ENCODE assay signal across 28 mouse cellular contexts in the genomic region with DNA sequence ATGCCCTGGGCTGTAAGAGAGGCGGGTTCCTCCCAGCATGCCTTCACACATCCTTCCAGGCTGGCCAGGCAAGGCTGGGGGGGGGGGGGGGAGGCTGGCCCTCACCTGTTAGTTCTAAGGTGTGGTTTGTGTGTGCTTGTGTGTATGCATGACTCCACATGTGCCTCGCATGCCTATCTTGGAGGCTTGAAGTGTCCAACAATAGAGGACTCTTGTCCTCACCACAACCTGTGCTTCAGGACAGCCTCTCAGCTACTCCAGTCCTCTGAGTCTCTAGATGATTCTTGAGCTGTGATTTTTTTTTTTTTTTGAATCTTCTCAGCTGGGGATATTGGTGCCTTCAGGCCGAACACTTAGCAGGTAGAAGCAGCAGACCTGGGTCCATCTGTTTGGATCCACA.
"Had no signal": no experiment of that assay in that cellular context is flagged by ENCODE, and none has a peak within 500 bp of the region (broad histone marks: within the 10 kb centered on the region; RNA-seq: fewer than 3 reads in every experiment).

No protein-coding gene starts in this region.

- H3K4me2 ChIP-seq: heart, embryonic 12.5 days; hindbrain, embryonic 12.5 days; hindbrain, embryonic 14.5 days; intestine, embryonic 15.5 days; kidney, embryonic 15.5 days; limb, embryonic 12.5 days; liver, embryonic 11.5 days; liver, embryonic 13.5 days had no signal

- H3K27ac ChIP-seq: gastrocnemius, adult 2 months; hindbrain, embryonic 10.5 days; hindbrain, embryonic 12.5 days; hindbrain, embryonic 14.5 days; intestine, embryonic 15.5 days; kidney, embryonic 15.5 days; kidney, postnatal 0 days; liver, embryonic 13.5 days had no signal

- DNase-seq: gastrocnemius, adult 2 months; gastrocnemius, postnatal 10 days; gastrocnemius, postnatal 25 days; heart, adult 18-20 months; heart, postnatal 10 days; heart, postnatal 4 days; kidney, adult 11 months; kidney, adult 2 months; kidney, adult 9 months; kidney, postnatal 14 days; kidney, postnatal 36 days; layer of hippocampus, adult 9-11 months; layer of hippocampus, postnatal 36 days; left cerebral cortex, postnatal 4 days; liver; liver, embryonic 13.5 days had no signal

- ATAC-seq: hindbrain, embryonic 16.5 days; inflammation-experienced regulatory T-cells, adult 6 months; intestine, embryonic 15.5 days had no signal

- H3K27me3 ChIP-seq: heart, embryonic 12.5 days; hindbrain, embryonic 12.5 days; intestine, embryonic 15.5 days; kidney, embryonic 15.5 days; liver, embryonic 13.5 days had no signal

- H3K9me3 ChIP-seq: heart, embryonic 10.5 days; hindbrain, embryonic 12.5 days; intestine, embryonic 15.5 days; kidney, embryonic 15.5 days had no signal

- H3K4me3 ChIP-seq: gastrocnemius, adult 2 months; heart, embryonic 10.5 days; heart, embryonic 12.5 days; hindbrain, embryonic 10.5 days; hindbrain, embryonic 12.5 days; intestine, embryonic 15.5 days; kidney, embryonic 15.5 days; limb, embryonic 12.5 days; liver, embryonic 13.5 days had no signal

- H3K36me3 ChIP-seq: heart, embryonic 12.5 days; hindbrain, embryonic 12.5 days; intestine, embryonic 15.5 days; kidney, embryonic 15.5 days; limb, embryonic 12.5 days had no signal

- H3K9ac ChIP-seq: heart, embryonic 12.5 days; hindbrain, embryonic 12.5 days; hindbrain, embryonic 14.5 days; intestine, embryonic 15.5 days; kidney, embryonic 15.5 days; limb, embryonic 12.5 days; liver, embryonic 13.5 days had no signal
